Mouse (Mus musculus) myocyte (in vitro differentiated cells): ENCODE data around the gene Sall1. TPM values are rescaled to one million over a fixed set of nuclear protein-coding genes. Genes with fewer than 3 reads are reported as not detected.

Experiments used
- H3K27me3 ChIP-seq: one replicate; pipeline ENCODE4 v1.6.1; 2011; ENCODE audit not compliant: control insufficient read depth, insufficient read depth, insufficient read length
- H3K36me3 ChIP-seq: one replicate; pipeline ENCODE4 v1.6.1; 2011; ENCODE audit not compliant: control insufficient read depth, insufficient read depth
- H3K4me2 ChIP-seq: one replicate; pipeline ENCODE4 v1.6.1; 2011; ENCODE audit warnings: low read depth, control low read depth
- H3K4me3 ChIP-seq: one replicate; pipeline ENCODE4 v1.5.1; 2011; ENCODE audit warnings: mild to moderate bottlenecking, control low read depth, moderate library complexity
- H3K79me2 ChIP-seq: one replicate; pipeline ENCODE4 v1.6.1; 2011; ENCODE audit not compliant: control insufficient read depth, insufficient read depth
- H3ac ChIP-seq: one replicate; pipeline ENCODE4 v1.6.1; 2011; ENCODE audit not compliant: control insufficient read depth, insufficient read length
- CEBPB ChIP-seq: IDR thresholded peaks from 2 replicates; pipeline ENCODE4 v1.6.1; 2011; ENCODE audit warnings: mild to moderate bottlenecking, moderate library complexity; ENCODE audit not compliant: poor library complexity, insufficient read depth, severe bottlenecking
- E2F4 ChIP-seq: IDR thresholded peaks from one replicate; pipeline ENCODE4 v1.6.1; 2011; ENCODE audit warnings: mild to moderate bottlenecking, control low read depth, moderate library complexity; ENCODE audit not compliant: insufficient read depth
- MAX ChIP-seq: IDR thresholded peaks from one replicate; pipeline ENCODE4 v1.6.1; 2011; ENCODE audit warnings: low read depth, mild to moderate bottlenecking, control low read depth
- MYOD1 ChIP-seq, 3 experiments: IDR thresholded peaks; one replicate each; pipeline ENCODE4 v1.6.1; 2011; ENCODE audit warnings: control low read depth in 2 of 3, low read depth in 2 of 3, mild to moderate bottlenecking in 2 of 3, moderate library complexity in 1 of 3; ENCODE audit not compliant: insufficient read length in 2 of 3, control insufficient read depth in 1 of 3
- MYOG ChIP-seq, 3 experiments: IDR thresholded peaks; one replicate each; pipeline ENCODE4 v1.6.1; 2011; ENCODE audit warnings: control low read depth in 2 of 3, low read depth in 2 of 3, mild to moderate bottlenecking in 2 of 3; ENCODE audit not compliant: insufficient read length in 2 of 3, control insufficient read depth in 1 of 3, insufficient read depth in 1 of 3
- POLR2A ChIP-seq: IDR thresholded peaks from one replicate; pipeline ENCODE4 v1.6.1; 2011; ENCODE audit warnings: low read depth, mild to moderate bottlenecking, control low read depth, moderate library complexity; ENCODE audit not compliant: insufficient read length
- POLR2AphosphoS2 ChIP-seq: IDR thresholded peaks from one replicate; pipeline ENCODE4 v1.6.1; 2011; ENCODE audit warnings: low read depth, control low read depth; ENCODE audit not compliant: insufficient read length
- REST ChIP-seq: IDR thresholded peaks from one replicate; pipeline ENCODE4 v1.6.1; 2011; ENCODE audit warnings: mild to moderate bottlenecking, control low read depth, moderate library complexity; ENCODE audit not compliant: insufficient read depth, insufficient read length
- SRF ChIP-seq: IDR thresholded peaks from one replicate; pipeline ENCODE4 v1.6.1; 2011; ENCODE audit warnings: low read depth; ENCODE audit not compliant: control insufficient read depth, insufficient read length
- TCF12 ChIP-seq: IDR thresholded peaks from one replicate; pipeline ENCODE4 v1.6.1; 2011; ENCODE audit warnings: mild to moderate bottlenecking, control low read depth; ENCODE audit not compliant: poor library complexity, insufficient read depth, severe bottlenecking
- TCF3 ChIP-seq: IDR thresholded peaks from one replicate; pipeline ENCODE4 v1.6.1; 2011; ENCODE audit warnings: low read depth, control low read depth; ENCODE audit not compliant: insufficient read length
- USF1 ChIP-seq: IDR thresholded peaks from one replicate; pipeline ENCODE4 v1.6.1; 2011; ENCODE audit warnings: low read depth, mild to moderate bottlenecking, control low read depth, moderate library complexity
- polyA plus RNA-seq: library from polyadenylated mRNA; unstranded; fragments of >200 nt; fragmentation: generic; extraction: Trizol; gene quantifications from one replicate; pipeline ENCODE4 v1.2.1, GENCODE M21; 2012; ENCODE audit warnings: missing spikeins

The Sall1 gene
- polyA plus RNA-seq, 1 experiment: not detected

GRCm38 (mm10) chr8:89003336-89003896 is 40.5 kb downstream of the Sall1 start:
- H3K27me3 ChIP-seq: peaks cover 8% of the 10 kb centered on the region
- no peak overlapping the region for H3ac ChIP-seq
- no peaks in the 10 kb centered on the region for H3K36me3 ChIP-seq
- H3K79me2 ChIP-seq: no peaks in the 10 kb centered on the region
- no peak for TF ChIP-seq USF1
- TF ChIP-seq REST: no peak
- no peak for TF ChIP-seq TCF12
- TF ChIP-seq POLR2A: no peak
- no peak for TF ChIP-seq SRF
- no peak overlapping the region for H3K4me3 ChIP-seq
- H3K4me2 ChIP-seq: no peak overlapping the region

DNA sequence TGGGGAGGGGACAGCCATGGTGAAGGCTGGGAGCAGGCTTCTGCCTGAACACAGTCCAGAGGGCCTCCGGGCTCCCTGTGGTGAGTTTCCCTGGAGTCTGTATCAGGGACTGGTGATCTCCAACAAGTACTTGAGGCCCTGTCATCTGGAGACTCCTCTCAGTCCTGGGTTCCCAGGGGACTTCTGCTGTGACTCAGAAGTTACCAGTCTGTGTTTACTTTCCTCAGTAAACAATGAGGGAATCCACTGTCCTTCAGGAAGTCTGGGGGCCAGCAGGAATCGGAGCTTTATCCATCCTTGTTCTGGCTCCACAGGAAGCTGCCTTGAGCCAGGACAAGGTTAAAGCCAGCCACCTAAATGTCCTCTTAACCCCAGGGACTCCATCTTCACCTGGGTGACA is 41.8 kb downstream of the Sall1 start:
- Histone ChIP-seq H3K4me2 (no peak overlapping the region), H3K36me3 (no peaks in the 10 kb centered on the region), H3ac (no peak overlapping the region), H3K79me2 (no peaks in the 10 kb centered on the region), H3K27me3 (peaks cover 4% of the 10 kb centered on the region), H3K4me3 (no peak overlapping the region)
- TF ChIP-seq TCF3 (no peak), CEBPB (no peak), MYOD1 (IDR thresholded peaks at IDR 0.05; ENCODE audit: control insufficient read depth in 1 of 3, insufficient read length in 2 of 3, low read depth in 2 of 3) (no peak), E2F4 (no peak), MYOG (IDR thresholded peaks at IDR 0.05; ENCODE audit: control insufficient read depth in 1 of 3, insufficient read depth in 1 of 3, insufficient read length in 2 of 3, low read depth in 2 of 3) (no peak), TCF12 (no peak), REST (no peak), USF1 (no peak)

DNA sequence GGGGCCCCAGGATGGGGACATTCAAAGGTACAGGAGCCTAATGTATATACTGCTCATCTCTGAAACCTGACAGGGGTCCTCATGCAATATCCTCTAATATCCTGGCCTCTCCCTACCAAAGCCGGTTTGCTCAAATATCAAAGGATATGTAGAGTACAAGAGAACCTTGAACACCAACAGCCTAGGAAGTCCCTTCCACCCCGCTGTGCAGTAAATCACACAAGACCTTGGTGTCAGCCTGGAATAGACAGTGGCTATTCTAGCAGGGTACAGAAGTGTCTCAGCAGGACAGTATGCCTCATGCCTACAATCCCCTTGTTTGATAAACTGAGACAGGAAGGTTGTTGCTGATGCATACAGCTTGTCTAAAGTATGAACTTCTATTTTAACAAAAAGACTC is 46.7 kb downstream of the Sall1 start:
- no peak overlapping the region for H3K4me2 ChIP-seq
- no peak overlapping the region for H3K4me3 ChIP-seq
- H3K27me3 ChIP-seq: no peaks in the 10 kb centered on the region
- no peak overlapping the region for H3ac ChIP-seq
- TF ChIP-seq E2F4 (no peak), MYOD1 (IDR thresholded peaks at IDR 0.05; ENCODE audit: control insufficient read depth in 1 of 3, insufficient read length in 2 of 3, low read depth in 2 of 3) (no peak), POLR2AphosphoS2 (no peak), MAX (no peak), TCF3 (no peak), REST (no peak), CEBPB (no peak), USF1 (no peak), SRF (no peak), POLR2A (no peak), TCF12 (no peak), MYOG (IDR thresholded peaks at IDR 0.05; ENCODE audit: control insufficient read depth in 1 of 3, insufficient read depth in 1 of 3, insufficient read length in 2 of 3, low read depth in 2 of 3) (no peak)
- no peaks in the 10 kb centered on the region for H3K79me2 ChIP-seq
- no peaks in the 10 kb centered on the region for H3K36me3 ChIP-seq

DNA sequence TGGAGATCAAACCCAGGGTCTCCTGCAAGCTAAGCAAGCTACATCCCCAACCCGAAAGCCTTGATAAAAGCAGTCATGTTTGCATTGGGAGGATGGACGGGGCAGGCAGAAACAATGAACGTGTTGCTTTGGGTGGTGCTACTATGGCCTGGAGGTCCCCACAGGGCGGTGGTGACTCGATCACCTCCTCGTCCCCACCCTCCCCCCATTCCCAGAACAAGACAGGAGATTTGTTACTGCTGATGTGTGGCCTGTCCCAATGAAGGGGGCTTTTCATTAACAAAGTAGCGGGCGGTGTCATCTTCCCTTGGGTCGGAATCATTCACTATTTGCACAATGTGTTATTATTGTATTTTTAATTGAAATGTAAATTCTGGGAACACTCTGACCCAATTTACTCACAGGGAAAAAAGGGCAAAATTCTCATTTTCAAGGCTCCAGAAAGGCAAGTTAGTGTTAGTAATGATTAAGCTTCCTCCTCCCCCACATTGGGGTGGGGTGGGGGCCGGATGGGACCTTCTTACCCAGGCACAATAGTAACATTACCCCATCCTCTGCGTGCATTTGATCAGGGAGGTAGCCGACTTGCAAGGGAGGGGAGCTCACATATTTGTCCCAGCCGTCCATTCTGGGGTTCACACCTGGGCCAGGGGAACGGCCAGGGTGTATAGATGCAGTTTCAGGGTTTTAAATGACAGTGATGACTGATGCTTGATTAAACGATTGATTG is 52.0 kb downstream of the Sall1 start:
- Histone ChIP-seq H3K4me2 (no peak overlapping the region), H3ac (no peak overlapping the region), H3K4me3 (no peak overlapping the region), H3K27me3 (no peaks in the 10 kb centered on the region), H3K36me3 (no peaks in the 10 kb centered on the region), H3K79me2 (no peaks in the 10 kb centered on the region)
- TF ChIP-seq POLR2AphosphoS2 (no peak), SRF (no peak), REST (no peak), TCF3 (no peak), MAX (no peak), MYOG (IDR thresholded peaks at IDR 0.05; ENCODE audit: control insufficient read depth in 1 of 3, insufficient read depth in 1 of 3, insufficient read length in 2 of 3, low read depth in 2 of 3) (no peak), POLR2A (no peak)

GRCm38 (mm10) chr8:88991176-88991575 is 52.8 kb downstream of the Sall1 start:
- H3K36me3 ChIP-seq: no peaks in the 10 kb centered on the region
- H3K4me3 ChIP-seq: no peak overlapping the region
- H3K4me2 ChIP-seq: no peak overlapping the region
- no peak overlapping the region for H3ac ChIP-seq
- H3K27me3 ChIP-seq: no peaks in the 10 kb centered on the region
- TF ChIP-seq TCF12 (no peak), USF1 (no peak), POLR2AphosphoS2 (no peak), REST (no peak), SRF (no peak), E2F4 (no peak), MYOD1 (IDR thresholded peaks at IDR 0.05; ENCODE audit: control insufficient read depth in 1 of 3, insufficient read length in 2 of 3, low read depth in 2 of 3) (no peak), MAX (no peak), CEBPB (no peak), TCF3 (no peak), MYOG (IDR thresholded peaks at IDR 0.05; ENCODE audit: control insufficient read depth in 1 of 3, insufficient read depth in 1 of 3, insufficient read length in 2 of 3, low read depth in 2 of 3) (no peak), POLR2A (no peak)
- no peaks in the 10 kb centered on the region for H3K79me2 ChIP-seq
